Mouse (Mus musculus): ENCODE measurements around the gene Tmem52b. TPM values are rescaled to one million over a fixed set of nuclear protein-coding genes. Genes with fewer than 3 reads are reported as not detected.

Tmem52b gene
- total and polyA plus RNA-seq, 3 experiments: not detected

DNA sequence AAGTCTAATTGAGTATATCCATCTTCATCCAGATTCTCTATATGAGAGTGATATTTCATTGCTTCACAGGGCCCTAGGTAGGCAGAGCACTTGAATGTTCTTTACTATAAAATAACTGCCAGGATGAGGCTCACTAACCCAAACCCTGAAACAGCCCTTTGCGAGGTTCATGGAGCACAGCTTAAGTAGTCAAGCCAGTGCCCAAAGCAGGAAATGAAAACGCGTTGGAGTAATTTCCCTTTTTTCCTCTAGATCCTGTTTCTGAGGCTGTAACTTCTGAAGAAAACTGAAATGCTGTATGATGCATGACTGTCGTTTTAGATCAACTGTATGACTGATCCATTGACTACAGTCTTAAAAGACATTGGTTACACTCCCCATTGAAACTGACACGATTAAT is 39.7 kb upstream of the Tmem52b start:
- no peaks in the 10 kb centered on the region for H3K36me3 ChIP-seq (replicated peaks in 1 of 2; ENCODE audit: control insufficient read depth in 1 of 2, insufficient read depth in 1 of 2, low read length in 1 of 2)
- H3K9ac ChIP-seq (ENCODE audit: insufficient read depth, low read depth): no peak overlapping the region
- H3K27ac ChIP-seq (ENCODE audit: insufficient read depth, low read depth): no peak overlapping the region
- TF ChIP-seq EP300 (IDR thresholded peaks at IDR 0.05; ENCODE audit: low read length): no peak
- no peak for TF ChIP-seq MAFK (IDR thresholded peaks at IDR 0.05; ENCODE audit: insufficient replicate concordance, low read length)
- TF ChIP-seq NELFE (IDR thresholded peaks at IDR 0.05; ENCODE audit: low read depth, low read length): no peak
- TF ChIP-seq E2F4 (IDR thresholded peaks at IDR 0.05; ENCODE audit: insufficient replicate concordance, low read depth, low read length): no peak
- TF ChIP-seq ELF1 (IDR thresholded peaks at IDR 0.05; ENCODE audit: low read depth, low read length): no peak
- no peaks in the 10 kb centered on the region for H3K27me3 ChIP-seq (replicated peaks)
- no peak overlapping the region for H3K4me2 ChIP-seq (ENCODE audit: insufficient read depth, low read depth, poor library complexity, severe bottlenecking)
- H3K9me3 ChIP-seq (replicated peaks; ENCODE audit: low read length): no peaks in the 10 kb centered on the region
- dilution Hi-C loops (cut with MboI; ENCODE audit: extremely low pct_ligation_motif_present, extremely low pct_unique_long_range_greater_than_20kb, low sequenced_read_pairs): no loop called here
- peaks cover 0 to 5% of the 10 kb centered on the region in 2 experiments; a peak in 1 of 4 replicates for H3K4me1 ChIP-seq (ENCODE audit: control insufficient read depth in 1 of 2, insufficient read depth in 2 of 2)
- DNase-seq (ENCODE audit: extremely low read depth): no peak
- H3K79me2 ChIP-seq (replicated peaks; ENCODE audit: control insufficient read depth, extremely low read depth, insufficient read depth, poor library complexity, severe bottlenecking): no peaks in the 10 kb centered on the region
- in situ Hi-C loops (cut with MboI; ENCODE audit: low pct_ligation_motif_present, low pct_unique_long_range_greater_than_20kb, low sequenced_read_pairs): no loop called here
- no peak overlapping the region for H3K4me3 ChIP-seq (replicated peaks in 1 of 3; ENCODE audit: low read depth in 2 of 3, low read length in 2 of 3, poor library complexity in 1 of 3)

DNA sequence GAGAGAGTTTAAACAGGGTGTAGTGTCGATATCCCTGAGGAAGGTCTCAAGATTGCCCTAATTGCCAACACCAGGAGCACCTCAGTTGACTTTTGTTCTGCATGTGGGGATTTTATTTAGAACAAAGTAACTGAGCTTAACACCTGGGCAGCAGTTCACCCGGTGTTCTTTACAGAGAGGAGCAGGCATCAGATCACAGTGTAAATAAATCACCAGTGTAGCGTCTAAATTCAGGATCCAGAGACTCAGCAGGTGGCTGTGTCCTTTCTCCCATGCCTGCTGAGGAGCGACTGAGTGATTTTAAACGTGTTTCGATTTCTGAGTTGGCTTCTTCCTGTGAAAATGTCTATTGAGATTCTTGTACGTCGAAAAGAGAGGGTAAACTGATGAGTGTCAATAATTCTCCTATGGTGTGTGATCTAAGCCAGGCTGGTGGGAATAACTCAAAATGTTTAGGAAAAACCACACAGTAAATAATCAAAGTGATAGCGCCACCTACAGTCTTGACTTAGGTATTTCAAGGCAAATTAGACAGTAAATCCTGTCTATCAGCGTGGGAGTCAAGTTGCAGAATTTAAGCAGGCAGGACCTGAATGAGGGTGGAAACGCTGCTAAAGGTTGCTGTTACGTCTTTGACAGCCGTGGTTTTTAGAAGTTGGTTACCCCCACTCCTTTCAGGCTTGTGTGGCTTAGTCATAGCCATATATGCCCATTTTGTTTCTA is 35.8 kb upstream of the Tmem52b start:
- peak; percentile 30 for DNase-seq (ENCODE audit: extremely low read depth)
- H3K79me2 ChIP-seq (replicated peaks; ENCODE audit: control insufficient read depth, extremely low read depth, insufficient read depth, poor library complexity, severe bottlenecking): no peaks in the 10 kb centered on the region
- H3K4me1 ChIP-seq (ENCODE audit: control insufficient read depth in 1 of 2, insufficient read depth in 2 of 2): peaks cover 0 to 5% of the 10 kb centered on the region in 2 experiments; a peak in 1 of 4 replicates
- in situ Hi-C loops (cut with MboI; ENCODE audit: low pct_ligation_motif_present, low pct_unique_long_range_greater_than_20kb, low sequenced_read_pairs) (no loop called here), dilution Hi-C loops (cut with MboI; ENCODE audit: extremely low pct_ligation_motif_present, extremely low pct_unique_long_range_greater_than_20kb, low sequenced_read_pairs) (no loop called here)
- H3K4me3 ChIP-seq (replicated peaks in 1 of 3; ENCODE audit: low read depth in 2 of 3, low read length in 2 of 3, poor library complexity in 1 of 3): no peak overlapping the region
- no peak overlapping the region for H3K27ac ChIP-seq (ENCODE audit: insufficient read depth, low read depth)
- peak overlapping the region; percentile 41 for H3K4me2 ChIP-seq (ENCODE audit: insufficient read depth, low read depth, poor library complexity, severe bottlenecking)
- no peaks in the 10 kb centered on the region for H3K36me3 ChIP-seq (replicated peaks in 1 of 2; ENCODE audit: control insufficient read depth in 1 of 2, insufficient read depth in 1 of 2, low read length in 1 of 2)
- H3K27me3 ChIP-seq (replicated peaks): no peaks in the 10 kb centered on the region
- no peak overlapping the region for H3K9ac ChIP-seq (ENCODE audit: insufficient read depth, low read depth)
- no peaks in the 10 kb centered on the region for H3K9me3 ChIP-seq (replicated peaks; ENCODE audit: low read length)
- TF ChIP-seq CTCF (conservative IDR thresholded peaks at IDR 0.05 in 1 of 2, IDR thresholded peaks at IDR 0.05 in 1 of 2; ENCODE audit: low read depth in 2 of 2, low read length in 2 of 2) (peak; percentile 55 to 73), SMC3 (IDR thresholded peaks at IDR 0.05; ENCODE audit: low read depth, low read length) (peak; percentile 65), MXI1 (IDR thresholded peaks at IDR 0.05; ENCODE audit: low read depth, low read length) (no peak), HCFC1 (IDR thresholded peaks at IDR 0.05; ENCODE audit: low read depth, low read length) (no peak), RAD21 (IDR thresholded peaks at IDR 0.05; ENCODE audit: low read depth, low read length) (peak; percentile 66), ETS1 (conservative IDR thresholded peaks at IDR 0.05; ENCODE audit: low read depth, low read length) (no peak), ZNF384 (IDR thresholded peaks at IDR 0.05; ENCODE audit: low read depth, low read length) (no peak), MYC (IDR thresholded peaks at IDR 0.05; ENCODE audit: low read depth, low read length) (no peak), PAX5 (IDR thresholded peaks at IDR 0.05; ENCODE audit: low read length) (no peak), NRF1 (IDR thresholded peaks at IDR 0.05; ENCODE audit: low read depth, low read length) (no peak), GABPA (IDR thresholded peaks at IDR 0.05; ENCODE audit: insufficient replicate concordance, low read depth, low read length) (no peak), EP300 (IDR thresholded peaks at IDR 0.05; ENCODE audit: low read length) (no peak), IRF4 (IDR thresholded peaks at IDR 0.05; ENCODE audit: low read depth, low read length) (0 out of 2 replicates have a peak, but pooled peaks have one; percentile 16), MAZ (IDR thresholded peaks at IDR 0.05; ENCODE audit: low read depth, low read length) (no peak), JUN (IDR thresholded peaks at IDR 0.05; ENCODE audit: insufficient read depth, low read depth, low read length) (no peak), KAT2A (IDR thresholded peaks at IDR 0.05; ENCODE audit: insufficient replicate concordance, low read length) (no peak), CHD2 (IDR thresholded peaks at IDR 0.05; ENCODE audit: low read length) (no peak), POLR2AphosphoS2 (IDR thresholded peaks at IDR 0.05; ENCODE audit: low read depth, low read length) (no peak), ELF1 (IDR thresholded peaks at IDR 0.05; ENCODE audit: low read depth, low read length) (no peak), MEF2A (IDR thresholded peaks at IDR 0.05; ENCODE audit: borderline replicate concordance, low read depth, low read length) (no peak), USF1 (IDR thresholded peaks at IDR 0.05; ENCODE audit: low read depth, low read length) (no peak), TBP (conservative IDR thresholded peaks at IDR 0.05; ENCODE audit: low read depth, low read length) (0 out of 2 replicates have a peak, but pooled peaks have one; percentile 16), UBTF (IDR thresholded peaks at IDR 0.05; ENCODE audit: low read depth, low read length) (no peak), ZMIZ1 (IDR thresholded peaks at IDR 0.05; ENCODE audit: low read depth, low read length) (no peak), RCOR1 (conservative IDR thresholded peaks at IDR 0.05; ENCODE audit: low read depth, low read length) (no peak), SIN3A (IDR thresholded peaks at IDR 0.05; ENCODE audit: low read length) (no peak), CHD1 (IDR thresholded peaks at IDR 0.05; ENCODE audit: low read depth, low read length) (no peak), MAX (IDR thresholded peaks at IDR 0.05; ENCODE audit: low read length) (no peak), ZC3H11A (IDR thresholded peaks at IDR 0.05; ENCODE audit: low read depth, low read length) (no peak), MAFK (IDR thresholded peaks at IDR 0.05; ENCODE audit: insufficient replicate concordance, low read length) (no peak)

Measured in CH12.LX (cell line).